Mouse (Mus musculus) ES-Bruce4 (cell line): Measurements from ENCODE around the gene Tdp2. TPM values are rescaled to one million over a fixed set of nuclear protein-coding genes. Genes with fewer than 3 reads are reported as not detected.

ENCODE experiments used
- H3K27ac ChIP-seq: 2 replicates; pipeline ENCODE4 v1.5.1; 2012; ENCODE audit warnings: low read length, inconsistent platforms; ENCODE audit not compliant: insufficient read depth
- H3K27me3 ChIP-seq: 2 replicates; pipeline ENCODE4 v1.6.1; 2012; ENCODE audit warnings: mild to moderate bottlenecking, low read length, inconsistent platforms; ENCODE audit not compliant: control insufficient read depth, poor library complexity, insufficient read depth, severe bottlenecking
- H3K36me3 ChIP-seq: 2 replicates; pipeline ENCODE4 v1.6.1; 2012; ENCODE audit warnings: inconsistent platforms, mild to moderate bottlenecking, low read length, moderate library complexity; ENCODE audit not compliant: control insufficient read depth, poor library complexity, insufficient read depth, severe bottlenecking
- H3K4me1 ChIP-seq: one replicate; pipeline ENCODE4 v1.8.1; 2011; ENCODE audit warnings: low read length; ENCODE audit not compliant: control insufficient read depth, insufficient read depth
- H3K4me3 ChIP-seq: 2 replicates; pipeline ENCODE4 v1.5.1; 2011; ENCODE audit warnings: low read depth, mild to moderate bottlenecking, low read length
- H3K9ac ChIP-seq: 2 replicates; pipeline ENCODE4 v1.6.1; 2012; ENCODE audit warnings: low read depth, mild to moderate bottlenecking, inconsistent platforms; ENCODE audit not compliant: poor library complexity, severe bottlenecking
- H3K9me3 ChIP-seq: replicated peaks from 2 replicates; pipeline ENCODE4 v1.6.1; 2012; ENCODE audit warnings: mild to moderate bottlenecking, low read length, inconsistent platforms; ENCODE audit not compliant: control insufficient read depth, poor library complexity, insufficient read depth, severe bottlenecking
- CTCF ChIP-seq: IDR thresholded peaks from one replicate; pipeline ENCODE4 v1.8.1; 2011; ENCODE audit warnings: low read depth, low read length
- EP300 ChIP-seq: IDR thresholded peaks from 2 replicates; pipeline ENCODE4 v1.6.1; 2011; ENCODE audit warnings: low read depth, low read length; ENCODE audit not compliant: insufficient read depth
- POLR2A ChIP-seq: IDR thresholded peaks from one replicate; pipeline ENCODE4 v1.8.1; 2011; ENCODE audit warnings: low read length; ENCODE audit not compliant: insufficient read depth
- polyA plus RNA-seq: library from polyadenylated mRNA; stranded (reverse); fragments of >200 nt; gene quantifications from 2 replicates; pipeline ENCODE4 v1.2.4, GENCODE M21; 2011; ENCODE audit warnings: low read depth; ENCODE audit not compliant: missing spikeins, insufficient read depth, insufficient read length

Tdp2 gene
- polyA plus RNA-seq, 1 experiment: 95.8 TPM

GRCm38 (mm10) chr13:24819931-24820330, 11.5 kb upstream of the Tdp2 start:
- H3K36me3 ChIP-seq: peaks cover 4% of the 10 kb centered on the region
- no peaks in the 10 kb centered on the region for H3K4me1 ChIP-seq
- H3K9me3 ChIP-seq: no peaks in the 10 kb centered on the region
- H3K27me3 ChIP-seq: no peaks in the 10 kb centered on the region
- H3K4me3 ChIP-seq: no peak overlapping the region
- no peak overlapping the region for H3K27ac ChIP-seq
- TF ChIP-seq POLR2A (no peak), CTCF (no peak), EP300 (no peak)
- no peak overlapping the region for H3K9ac ChIP-seq

GRCm38 (mm10) chr13:24822663-24823343, 8.7 kb upstream of the Tdp2 start:
- TF ChIP-seq EP300 (no peak), CTCF (no peak), POLR2A (no peak)
- Histone ChIP-seq H3K27me3 (no peaks in the 10 kb centered on the region), H3K27ac (no peak overlapping the region), H3K36me3 (0 out of 2 replicates have a peak, but pooled peaks cover 2% of the 10 kb centered on the region), H3K4me3 (no peak overlapping the region), H3K4me1 (no peaks in the 10 kb centered on the region), H3K9ac (no peak overlapping the region), H3K9me3 (no peaks in the 10 kb centered on the region)

GRCm38 (mm10) chr13:24824647-24825046, 6.8 kb upstream of the Tdp2 start:
- Histone ChIP-seq H3K36me3 (0 out of 2 replicates have a peak, but pooled peaks cover 2% of the 10 kb centered on the region), H3K4me3 (no peak overlapping the region), H3K27ac (no peak overlapping the region), H3K9me3 (no peaks in the 10 kb centered on the region), H3K4me1 (no peaks in the 10 kb centered on the region), H3K27me3 (no peaks in the 10 kb centered on the region), H3K9ac (no peak overlapping the region)
- TF ChIP-seq EP300 (no peak), POLR2A (no peak), CTCF (no peak)

- Histone ChIP-seq H3K9me3 (no peaks in the 10 kb centered on the region), H3K36me3 (0 out of 2 replicates have a peak, but pooled peaks cover 2% of the 10 kb centered on the region), H3K27ac (no peak overlapping the region), H3K4me3 (no peak overlapping the region), H3K9ac (no peak overlapping the region), H3K4me1 (no peaks in the 10 kb centered on the region), H3K27me3 (no peaks in the 10 kb centered on the region)
- TF ChIP-seq EP300 (no peak), POLR2A (no peak), CTCF (no peak)
Measured at GRCm38 (mm10) chr13:24825587-24825986, 5.9 kb upstream of the Tdp2 start.

- 0 out of 2 replicates have a peak, but pooled peaks cover 2% of the 10 kb centered on the region for H3K36me3 ChIP-seq
- H3K4me1 ChIP-seq: no peaks in the 10 kb centered on the region
- H3K9me3 ChIP-seq: no peaks in the 10 kb centered on the region
- H3K27ac ChIP-seq: no peak overlapping the region
- TF ChIP-seq CTCF (no peak), POLR2A (no peak), EP300 (no peak)
- no peak overlapping the region for H3K9ac ChIP-seq
- no peak overlapping the region for H3K4me3 ChIP-seq
- H3K27me3 ChIP-seq: no peaks in the 10 kb centered on the region
Measured at GRCm38 (mm10) chr13:24826116-24826515, 5.4 kb upstream of the Tdp2 start.

- Histone ChIP-seq H3K27me3 (no peaks in the 10 kb centered on the region), H3K9me3 (no peaks in the 10 kb centered on the region), H3K9ac (peak overlapping the region; percentile 82), H3K4me3 (peak overlapping the region; percentile 94), H3K27ac (peak overlapping the region; percentile 53), H3K36me3 (peaks cover 4% of the 10 kb centered on the region; the same call in 1 of the 2 replicates), H3K4me1 (no peaks in the 10 kb centered on the region)
- TF ChIP-seq EP300 (no peak), CTCF (no peak), POLR2A (no peak)
Measured at GRCm38 (mm10) chr13:24830756-24831352, 625 bp upstream of the Tdp2 start.
